Mouse (Mus musculus): ENCODE measurements around the gene Clic3. TPM values are rescaled to one million over a fixed set of nuclear protein-coding genes. Genes with fewer than 3 reads are reported as not detected.
A peak's percentile ranks its signal among the peaks of the same experiment; 100 is the strongest.
"Not testable (repeated sequence)": the region's sequence is repeated elsewhere in the genome, so short reads cannot be mapped to it uniquely, and the experiment has no call there.

Clic3 gene
- under 1 TPM in 1 of 2 experiments, not detected in 1; 0.66 TPM for total RNA-seq (2021)

- DNase-seq = no peak
These were observed at the start of gene Clic3 for GRCm38 (mm10) chr2:25456205-25456953. Clic3 (plus strand) TSS chr2:25456838.

- no peak for DNase-seq
These were observed 47.7 kb upstream of the Clic3 start for GRCm38 (mm10) chr2:25408908-25409307.

- DNase-seq = not testable (repeated sequence)
These were observed 43.2 kb upstream of the Clic3 start for GRCm38 (mm10) chr2:25413436-25413835.

- no peak for DNase-seq
These were observed 39.2 kb upstream of the Clic3 start for GRCm38 (mm10) chr2:25417426-25417825.

GRCm38 (mm10) chr2:25421896-25422295, 34.7 kb upstream of the Clic3 start:
- no peak for DNase-seq

GRCm38 (mm10) chr2:25422587-25423410, 33.8 kb upstream of the Clic3 start, which contains the start of gene Fut7:
Fut7 (plus strand) TSS chr2:25423267.
- DNase-seq = no peak

GRCm38 (mm10) chr2:25423626-25424025, 33.0 kb upstream of the Clic3 start:
- no peak for DNase-seq

- no peak for DNase-seq
These were observed 31.2 kb upstream of the Clic3 start for GRCm38 (mm10) chr2:25425481-25425880.

GRCm38 (mm10) chr2:25426721-25427191, 29.9 kb upstream of the Clic3 start:
- peak; percentile 48 to 49 for DNase-seq

GRCm38 (mm10) chr2:25427256-25427655, 29.4 kb upstream of the Clic3 start:
- DNase-seq = no peak

- peak; percentile 96 to 97 for DNase-seq
These were observed 28.0 kb upstream of the Clic3 start, which contains the start of gene Abca2 for GRCm38 (mm10) chr2:25428442-25429236. Abca2 (plus strand) TSS chr2:25428703.

GRCm38 (mm10) chr2:25429435-25430180, 27.0 kb upstream of the Clic3 start:
- DNase-seq = peak in 1 of 2 experiments; percentile 18

- DNase-seq = peak; percentile 59 to 61
These were observed 26.0 kb upstream of the Clic3 start for GRCm38 (mm10) chr2:25430395-25431233.

GRCm38 (mm10) chr2:25431308-25431855, 25.3 kb upstream of the Clic3 start:
- no peak for DNase-seq

GRCm38 (mm10) chr2:25432326-25433098, 24.1 kb upstream of the Clic3 start:
- no peak for DNase-seq

GRCm38 (mm10) chr2:25433101-25433500, 23.5 kb upstream of the Clic3 start:
- no peak for DNase-seq

- no peak for DNase-seq
These were observed 22.3 kb upstream of the Clic3 start for GRCm38 (mm10) chr2:25434292-25434691.

GRCm38 (mm10) chr2:25436286-25436820, 20.3 kb upstream of the Clic3 start:
- DNase-seq = no peak

GRCm38 (mm10) chr2:25441067-25441466, 15.6 kb upstream of the Clic3 start:
- no peak for DNase-seq
